Comparison of ENCODE assay signal across 10 mouse cellular contexts in genomic region chrY:90723336-90723987, GRCm38 (mm10). TPM values are rescaled to one million over a fixed set of nuclear protein-coding genes. Genes with fewer than 3 reads are reported as not detected.
DNase-seq lines count a peak whose midpoint lies in the region; ATAC-seq and TF ChIP-seq lines count a peak whose summit lies in the region.
"Not testable (repeated sequence)": the region's sequence is repeated elsewhere in the genome, so short reads cannot be mapped to it uniquely, and the experiment has no call there.
"Had no signal": no experiment of that assay in that cellular context is flagged by ENCODE, and none has a peak within 500 bp of the region (broad histone marks: within the 10 kb centered on the region; RNA-seq: fewer than 3 reads in every experiment).

No protein-coding gene starts in this region.

- intact Hi-C loops in gastrocnemius, adult 2 months (cut with DNase I): not testable (repeated sequence)

- 68% methylated on average over 9 of the region's 9 CpGs for WGBS in intestine, embryonic 16.5 days
- 72% methylated on average over 9 of the region's 9 CpGs for WGBS in midbrain, embryonic 11.5 days

- not testable (repeated sequence) for H3K9me3 ChIP-seq in intestine, embryonic 16.5 days (ENCODE audit: control insufficient read depth, low read length); midbrain, embryonic 11.5 days (ENCODE audit: control insufficient read depth, low read length)

- H3K27ac ChIP-seq in gastrocnemius, adult 2 months; intestine, embryonic 16.5 days (ENCODE audit: low read length); midbrain, embryonic 11.5 days (ENCODE audit: low read depth, low read length): not testable (repeated sequence)

- not testable (repeated sequence) for H3K4me3 ChIP-seq in gastrocnemius, adult 2 months; intestine, embryonic 16.5 days (ENCODE audit: low read length); midbrain, embryonic 11.5 days (ENCODE audit: low read depth, low read length)

- H3K4me2 ChIP-seq in intestine, embryonic 16.5 days (ENCODE audit: low read depth, low read length); midbrain, embryonic 11.5 days: not testable (repeated sequence)

- H3K36me3 ChIP-seq in intestine, embryonic 16.5 days (ENCODE audit: control insufficient read depth, insufficient read depth, low read length); midbrain, embryonic 11.5 days (ENCODE audit: control insufficient read depth, insufficient read depth, low read length): not testable (repeated sequence)

- not testable (repeated sequence) for TF ChIP-seq CTCF in gastrocnemius, adult 2 months (IDR thresholded peaks at IDR 0.05)

- peak; percentile 82 for ATAC-seq in intestine, embryonic 16.5 days
- peak; percentile 82 for ATAC-seq in midbrain, embryonic 11.5 days (ENCODE audit: low FRiP score)

- H3K4me1 ChIP-seq in intestine, embryonic 16.5 days (ENCODE audit: control insufficient read depth, insufficient read depth, low read length); midbrain, embryonic 11.5 days (ENCODE audit: control insufficient read depth, insufficient read depth, low read length): not testable (repeated sequence)

- peak; percentile 44 for DNase-seq in NIH3T3 (ENCODE audit: low read depth)
- DNase-seq in embryo, embryonic 10 days (ENCODE audit: low spot score): peak; percentile 3
- DNase-seq in gastrocnemius, adult 2 months: peak; percentile 25
- peak; percentile 47 to 68 for DNase-seq in left cerebral cortex, adult 8-10 months (ENCODE audit: low spot score in 2 of 2)
- DNase-seq in midbrain, embryonic 11.5 days (ENCODE audit: low spot score, missing footprints): not testable (repeated sequence)
- peak; percentile 57 to 78 for DNase-seq in right cerebral cortex, postnatal 10 days (ENCODE audit: low spot score in 2 of 2)
- DNase-seq in urinary bladder, postnatal 14 days (ENCODE audit: low spot score): peak; percentile 29

- not testable (repeated sequence) for H3K9ac ChIP-seq in intestine, embryonic 16.5 days (ENCODE audit: low read depth, low read length); midbrain, embryonic 11.5 days (ENCODE audit: low read length)

- not testable (repeated sequence) for H3K27me3 ChIP-seq in intestine, embryonic 16.5 days (replicated peaks; ENCODE audit: control insufficient read depth, insufficient read depth, low read length); midbrain, embryonic 11.5 days (ENCODE audit: control insufficient read depth, insufficient read depth, low read length)

RNA-seq across cellular contexts. Expression of gene Gm21860, which starts 31.2 kb away (rescaled TPM):
- not detected for total RNA-seq in gastrocnemius, adult 2 months (2021)
- not detected in 2 replicates for polyA plus RNA-seq in intestine, embryonic 16.5 days (2015; fragmentation: Nextera tagmentation; extraction: Ambion mirVana)
- not detected for total RNA-seq in left cerebral cortex, adult 8-10 months (2022)
- not detected in 2 replicates for polyA plus RNA-seq in midbrain, embryonic 11.5 days (2014; fragmentation: Nextera tagmentation; extraction: Ambion mirVana)
- total RNA-seq: hematopoietic stem cell, adult 5-6 weeks had no signal
- polyA plus RNA-seq: erythroblast, embryonic 14.5 days had no signal
